8 mouse cellular contexts compared by ENCODE assay signal in the genomic region with DNA sequence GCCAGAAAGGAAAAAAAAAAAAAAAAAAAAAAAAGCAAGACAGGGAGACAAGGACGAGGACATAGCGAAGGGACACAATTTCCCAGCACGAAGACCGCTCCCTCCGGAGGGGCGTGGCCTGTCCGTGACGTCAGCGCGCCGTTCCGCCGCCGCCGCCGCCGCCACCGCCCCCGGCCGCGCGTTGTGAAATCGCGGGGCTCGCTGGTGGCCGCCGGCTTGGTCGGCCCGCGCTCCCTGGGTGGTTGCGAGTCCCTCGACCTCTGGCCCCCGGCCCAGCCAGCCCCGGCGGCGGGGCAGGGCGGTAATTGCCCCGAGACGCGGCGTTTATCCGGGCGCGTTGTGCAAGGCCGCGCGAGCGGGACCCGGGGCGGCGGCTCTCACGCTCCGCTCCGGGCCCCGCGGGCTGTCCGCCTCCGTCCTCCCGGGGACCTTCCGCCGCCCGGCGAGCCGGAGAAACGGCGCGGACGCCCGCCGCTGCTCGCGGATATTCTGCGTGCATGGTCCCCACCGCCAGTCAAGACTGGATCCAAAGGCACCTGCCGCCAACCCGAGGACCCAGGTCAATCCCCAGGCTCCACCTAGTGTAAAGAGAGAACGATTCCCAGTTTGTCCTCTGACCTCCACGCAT. TPM values are rescaled to one million over a fixed set of nuclear protein-coding genes. Genes with fewer than 3 reads are reported as not detected.
DNase-seq lines count a peak whose midpoint lies in the region; ATAC-seq lines count a peak whose summit lies in the region.

No protein-coding gene starts in this region.

- DNase-seq in adrenal gland, adult (ENCODE audit: inconsistent age in 2 of 2, low spot score in 1 of 2): peak; percentile 90 to 95
- peak; percentile 88 for DNase-seq in embryo, embryonic 10 days (ENCODE audit: low spot score)
- peak; percentile 90 for DNase-seq in gastrocnemius, postnatal 10 days
- DNase-seq in intestine, embryonic 14.5 days (ENCODE audit: low spot score): peak; percentile 87
- DNase-seq in left cerebral cortex, postnatal 10 days (ENCODE audit: extremely low spot score in 1 of 2, low spot score in 2 of 2): peak; percentile 58 to 92
- peak; percentile 87 to 90 for DNase-seq in right cerebral cortex, postnatal 10 days (ENCODE audit: low spot score in 2 of 2)
- DNase-seq in urinary bladder, postnatal 25 days (ENCODE audit: low spot score): peak; percentile 91

- peak; percentile 85 for ATAC-seq in intestine, embryonic 14.5 days (replicated peaks; ENCODE audit: low FRiP score, low TSS enrichment, low read depth)
- ATAC-seq in megakaryocyte progenitor cell, adult 5-6 weeks (replicated peaks; ENCODE audit: poor library complexity): peak; percentile 72

- no peaks in the 10 kb centered on the region for H3K9me3 ChIP-seq in intestine, embryonic 14.5 days (ENCODE audit: control insufficient read depth, low read length)

- no peaks in the 10 kb centered on the region for H3K36me3 ChIP-seq in intestine, embryonic 14.5 days (ENCODE audit: control insufficient read depth, insufficient read depth, low read length)

- intact Hi-C loops in left cerebral cortex, postnatal 10 days (cut with DNase I): no loop called here

- WGBS in intestine, embryonic 14.5 days: under 1% methylated on average over 59 of the region's 78 CpGs

- peak overlapping the region; percentile 84 for H3K4me2 ChIP-seq in intestine, embryonic 14.5 days (ENCODE audit: low read length)

- peak overlapping the region; percentile 75 for H3K9ac ChIP-seq in intestine, embryonic 14.5 days (ENCODE audit: low read length)

- H3K27ac ChIP-seq in intestine, embryonic 14.5 days (ENCODE audit: low read depth): 0 out of 2 replicates have a peak overlapping the region, but pooled peaks have one; percentile 27

- peaks cover 29% of the 10 kb centered on the region for H3K27me3 ChIP-seq in intestine, embryonic 14.5 days (replicated peaks; ENCODE audit: control insufficient read depth, insufficient read depth, low read length)

- H3K4me1 ChIP-seq in intestine, embryonic 14.5 days (replicated peaks; ENCODE audit: control insufficient read depth, insufficient read depth, low read length): no peaks in the 10 kb centered on the region

- H3K4me3 ChIP-seq in intestine, embryonic 14.5 days (ENCODE audit: low read depth, low read length): peak overlapping the region; percentile 58

RNA-seq across cellular contexts. Expression of a gene that starts 38.5 kb away (rescaled TPM):
- total RNA-seq in gastrocnemius, postnatal 10 days (2021): not detected
- not detected in 2 replicates for polyA plus RNA-seq in intestine, embryonic 14.5 days (2014; fragmentation: Nextera tagmentation; extraction: Ambion mirVana)
- total RNA-seq in left cerebral cortex, postnatal 10 days (2021): not detected
- not detected in 2 replicates for total RNA-seq in megakaryocyte progenitor cell, adult 5-6 weeks (2015)
- total RNA-seq in megakaryocyte progenitor cell, adult 5-6 weeks (2017): not detected in 2 replicates

Comparison
In these comparisons a context has a peak if more than half of its experiments do, and no peak if none do; other contexts are left out.
1. Peak in every context shown above with its lines: DNase-seq, ATAC-seq, H3K4me3 ChIP-seq and H3K27ac ChIP-seq.